Mouse (Mus musculus): ENCODE measurements at regions not wholly inside any gene's neighbourhood (a gene's known extent, or its start where the extent isn't known, plus 50 kb on each side); places are given as distances from the start of the nearest gene placed in this dataset.

- DNase-seq (ENCODE audit: low spot score) (no peak), ATAC-seq (ENCODE audit: insufficient read depth, low FRiP score, low TSS enrichment) (no peak)
- Histone ChIP-seq H3K27ac (ENCODE audit: low read depth, low read length) (no peak overlapping the region), H3K9me3 (ENCODE audit: control insufficient read depth, low read length) (no peaks in the 10 kb centered on the region), H3K4me3 (ENCODE audit: low read depth, low read length) (no peak overlapping the region), H3K4me2 (ENCODE audit: low read depth) (no peak overlapping the region), H3K36me3 (ENCODE audit: control insufficient read depth, insufficient read depth, low read length) (no peaks in the 10 kb centered on the region), H3K9ac (ENCODE audit: low read length) (no peak overlapping the region), H3K27me3 (ENCODE audit: control insufficient read depth, insufficient read depth, low read length) (no peaks in the 10 kb centered on the region), H3K4me1 (ENCODE audit: control insufficient read depth, insufficient read depth, low read length) (peaks cover 7% of the 10 kb centered on the region)
- WGBS: 95% methylated on average over 6 of the region's 6 CpGs
Measured at GRCm38 (mm10) chr9:41914611-41915010, 209.5 kb downstream of the Sorl1 start.

GRCm38 (mm10) chr9:41913911-41914310 is 210.2 kb downstream of the Sorl1 start:
- Histone ChIP-seq H3K4me3 (ENCODE audit: low read depth, low read length) (no peak overlapping the region), H3K27ac (ENCODE audit: low read depth, low read length) (no peak overlapping the region), H3K4me2 (ENCODE audit: low read depth) (no peak overlapping the region), H3K9me3 (ENCODE audit: control insufficient read depth, low read length) (no peaks in the 10 kb centered on the region), H3K36me3 (ENCODE audit: control insufficient read depth, insufficient read depth, low read length) (no peaks in the 10 kb centered on the region), H3K9ac (ENCODE audit: low read length) (no peak overlapping the region), H3K4me1 (ENCODE audit: control insufficient read depth, insufficient read depth, low read length) (peaks cover 2% of the 10 kb centered on the region; the same call in 1 of the 2 replicates), H3K27me3 (ENCODE audit: control insufficient read depth, insufficient read depth, low read length) (no peaks in the 10 kb centered on the region)
- whole genome bisulfite sequencing: 67% methylated on average over 3 of the region's 3 CpGs
- DNase-seq (ENCODE audit: low spot score) (no peak), ATAC-seq (ENCODE audit: insufficient read depth, low FRiP score, low TSS enrichment) (no peak)

GRCm38 (mm10) chr9:41912482-41912881 is 211.6 kb downstream of the Sorl1 start:
- Histone ChIP-seq H3K4me3 (ENCODE audit: low read depth, low read length) (no peak overlapping the region), H3K36me3 (ENCODE audit: control insufficient read depth, insufficient read depth, low read length) (no peaks in the 10 kb centered on the region), H3K9me3 (ENCODE audit: control insufficient read depth, low read length) (no peaks in the 10 kb centered on the region), H3K4me1 (ENCODE audit: control insufficient read depth, insufficient read depth, low read length) (no peaks in the 10 kb centered on the region; the same call in 1 of the 2 replicates), H3K27me3 (ENCODE audit: control insufficient read depth, insufficient read depth, low read length) (no peaks in the 10 kb centered on the region), H3K27ac (ENCODE audit: low read depth, low read length) (no peak overlapping the region), H3K9ac (ENCODE audit: low read length) (no peak overlapping the region), H3K4me2 (ENCODE audit: low read depth) (no peak overlapping the region)
- ATAC-seq (ENCODE audit: insufficient read depth, low FRiP score, low TSS enrichment) (no peak), DNase-seq (ENCODE audit: low spot score) (no peak)
- 71% methylated on average over 5 of the region's 5 CpGs for WGBS

GRCm38 (mm10) chr9:41900606-41900974 is 223.5 kb downstream of the Sorl1 start:
- Histone ChIP-seq H3K4me3 (ENCODE audit: low read depth, low read length) (no peak overlapping the region), H3K4me2 (ENCODE audit: low read depth) (no peak overlapping the region), H3K9ac (ENCODE audit: low read length) (no peak overlapping the region), H3K4me1 (ENCODE audit: control insufficient read depth, insufficient read depth, low read length) (0 out of 2 replicates have a peak, but pooled peaks cover 3% of the 10 kb centered on the region), H3K27ac (ENCODE audit: low read depth, low read length) (no peak overlapping the region), H3K36me3 (ENCODE audit: control insufficient read depth, insufficient read depth, low read length) (no peaks in the 10 kb centered on the region), H3K9me3 (ENCODE audit: control insufficient read depth, low read length) (no peaks in the 10 kb centered on the region), H3K27me3 (ENCODE audit: control insufficient read depth, insufficient read depth, low read length) (no peaks in the 10 kb centered on the region)
- DNase-seq (ENCODE audit: low spot score) (no peak), ATAC-seq (ENCODE audit: insufficient read depth, low FRiP score, low TSS enrichment) (no peak)
- WGBS: 68% methylated on average over 8 of the region's 8 CpGs

DNA sequence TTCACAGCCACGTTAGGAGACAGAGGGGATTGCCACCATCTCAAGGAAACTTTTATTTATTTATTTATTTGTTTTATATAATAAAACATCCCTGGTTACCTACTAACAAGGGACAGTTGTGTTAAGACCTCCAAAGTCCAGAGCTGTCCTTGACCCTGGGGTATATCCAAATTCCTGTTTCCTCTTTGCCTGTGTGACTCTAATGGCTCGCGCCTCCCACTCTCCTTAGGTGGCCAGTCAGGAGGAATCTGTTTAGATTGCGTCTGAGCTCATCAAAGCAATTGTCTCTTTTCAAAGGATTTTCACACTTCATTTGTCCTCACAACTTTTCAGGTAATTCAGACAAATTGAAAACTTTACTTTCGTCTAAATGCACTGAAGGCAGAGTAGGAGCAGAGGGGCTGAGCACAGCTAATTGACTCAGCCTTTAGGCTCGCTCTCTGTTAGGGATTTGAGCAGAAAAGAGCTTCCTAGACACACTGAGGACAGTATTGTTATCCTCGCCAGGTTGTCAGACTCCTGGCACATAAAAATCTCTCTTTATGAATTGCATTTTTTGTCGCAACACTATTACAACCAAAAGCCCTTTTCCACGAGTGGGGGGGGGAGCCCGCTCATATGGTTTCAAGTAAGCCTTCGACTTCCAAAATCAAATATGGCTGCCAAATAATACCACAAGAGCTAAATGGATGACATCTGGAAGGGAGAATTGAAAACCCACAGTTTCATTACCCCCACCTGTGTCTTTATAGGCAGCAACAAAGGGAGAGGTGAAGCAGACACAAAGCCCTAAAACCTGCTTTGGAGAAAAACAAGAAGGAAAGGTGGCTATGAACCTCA is 224.1 kb downstream of the Sorl1 start:
- Histone ChIP-seq H3K4me1 (ENCODE audit: control insufficient read depth, insufficient read depth, low read length) (0 out of 2 replicates have a peak, but pooled peaks cover 3% of the 10 kb centered on the region), H3K9ac (ENCODE audit: low read length) (no peak overlapping the region), H3K9me3 (ENCODE audit: control insufficient read depth, low read length) (no peaks in the 10 kb centered on the region), H3K4me3 (ENCODE audit: low read depth, low read length) (no peak overlapping the region), H3K4me2 (ENCODE audit: low read depth) (no peak overlapping the region), H3K27me3 (ENCODE audit: control insufficient read depth, insufficient read depth, low read length) (no peaks in the 10 kb centered on the region), H3K36me3 (ENCODE audit: control insufficient read depth, insufficient read depth, low read length) (no peaks in the 10 kb centered on the region), H3K27ac (ENCODE audit: low read depth, low read length) (no peak overlapping the region)
- 42% methylated on average over 11 of the region's 11 CpGs for WGBS
- no peak for DNase-seq (ENCODE audit: low spot score)
- no peak for ATAC-seq (ENCODE audit: insufficient read depth, low FRiP score, low TSS enrichment)

- Histone ChIP-seq H3K27ac (ENCODE audit: low read depth, low read length) (no peak overlapping the region), H3K9me3 (ENCODE audit: control insufficient read depth, low read length) (no peaks in the 10 kb centered on the region), H3K36me3 (ENCODE audit: control insufficient read depth, insufficient read depth, low read length) (no peaks in the 10 kb centered on the region), H3K9ac (ENCODE audit: low read length) (no peak overlapping the region), H3K4me1 (ENCODE audit: control insufficient read depth, insufficient read depth, low read length) (peaks cover 14% of the 10 kb centered on the region), H3K27me3 (ENCODE audit: control insufficient read depth, insufficient read depth, low read length) (no peaks in the 10 kb centered on the region), H3K4me2 (ENCODE audit: low read depth) (no peak overlapping the region), H3K4me3 (ENCODE audit: low read depth, low read length) (no peak overlapping the region)
- WGBS: 88% methylated on average over 5 of the region's 5 CpGs
- DNase-seq (ENCODE audit: low spot score) (no peak), ATAC-seq (ENCODE audit: insufficient read depth, low FRiP score, low TSS enrichment) (no peak)
Measured at GRCm38 (mm10) chr9:41895106-41895505, 229.0 kb downstream of the Sorl1 start.

GRCm38 (mm10) chr9:41892841-41893240 is 231.3 kb downstream of the Sorl1 start:
- DNase-seq (ENCODE audit: low spot score) (no peak), ATAC-seq (ENCODE audit: insufficient read depth, low FRiP score, low TSS enrichment) (no peak)
- whole genome bisulfite sequencing: 58% methylated on average over 3 of the region's 3 CpGs
- Histone ChIP-seq H3K9me3 (ENCODE audit: control insufficient read depth, low read length) (no peaks in the 10 kb centered on the region), H3K4me3 (ENCODE audit: low read depth, low read length) (no peak overlapping the region), H3K4me1 (ENCODE audit: control insufficient read depth, insufficient read depth, low read length) (peaks cover 18% of the 10 kb centered on the region), H3K36me3 (ENCODE audit: control insufficient read depth, insufficient read depth, low read length) (no peaks in the 10 kb centered on the region), H3K27ac (ENCODE audit: low read depth, low read length) (no peak overlapping the region), H3K9ac (ENCODE audit: low read length) (no peak overlapping the region), H3K27me3 (ENCODE audit: control insufficient read depth, insufficient read depth, low read length) (no peaks in the 10 kb centered on the region), H3K4me2 (ENCODE audit: low read depth) (no peak overlapping the region)

GRCm38 (mm10) chr9:41891206-41891605 is 232.9 kb downstream of the Sorl1 start:
- no peak for ATAC-seq (ENCODE audit: insufficient read depth, low FRiP score, low TSS enrichment)
- WGBS: 41% methylated on average over 7 of the region's 7 CpGs

More at GRCm38 (mm10) chr9:41891206-41891605, 232.9 kb downstream of the Sorl1 start:
- Histone ChIP-seq H3K4me2 (ENCODE audit: low read depth) (peak overlapping the region; percentile 28), H3K9ac (ENCODE audit: low read length) (peak overlapping the region; percentile 69), H3K9me3 (ENCODE audit: control insufficient read depth, low read length) (no peaks in the 10 kb centered on the region), H3K4me3 (ENCODE audit: low read depth, low read length) (no peak overlapping the region), H3K27me3 (ENCODE audit: control insufficient read depth, insufficient read depth, low read length) (no peaks in the 10 kb centered on the region), H3K27ac (ENCODE audit: low read depth, low read length) (peak overlapping the region; percentile 96), H3K36me3 (ENCODE audit: control insufficient read depth, insufficient read depth, low read length) (no peaks in the 10 kb centered on the region), H3K4me1 (ENCODE audit: control insufficient read depth, insufficient read depth, low read length) (peaks cover 18% of the 10 kb centered on the region)
- no peak for DNase-seq (ENCODE audit: low spot score)
